Mouse (Mus musculus): Measurements from ENCODE around the gene Msx1. TPM values are rescaled to one million over a fixed set of nuclear protein-coding genes. Genes with fewer than 3 reads are reported as not detected.

The Msx1 gene
- polyA plus RNA-seq (2014; fragmentation: Illumina TruSeq; extraction: RNeasy Lipid Tissue Mini Kit (QIAGEN cat#74804); ENCODE audit: low read depth, low replicate concordance) = not detected

DNA sequence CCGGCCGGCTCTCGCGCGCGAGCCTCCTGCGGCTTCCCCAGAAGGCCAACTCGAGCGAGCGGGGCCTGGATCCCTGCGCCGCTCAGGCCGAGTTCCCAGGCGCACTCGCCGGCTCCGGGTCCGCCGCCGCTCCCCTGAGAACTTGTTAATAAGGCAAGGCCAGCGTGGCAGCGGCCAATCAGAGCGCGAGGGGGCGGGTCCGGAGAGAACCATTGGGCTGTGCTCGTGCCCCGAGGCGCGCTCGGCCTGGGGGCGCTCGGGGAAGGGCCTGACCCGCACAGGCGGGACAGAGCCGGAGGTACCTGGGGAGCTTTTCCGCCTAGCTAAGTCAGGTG is at the start of gene Msx1:
Gene Msx1 (minus strand): TSS at position 123 of the 335 bp plus-strand sequence.

Other genes with a start within 250 kb of the Msx1 start
- not detected for gene Stk32b, start 107.4 kb downstream of the Msx1 start, polyA plus RNA-seq (2014; fragmentation: Illumina TruSeq; extraction: RNeasy Lipid Tissue Mini Kit (QIAGEN cat#74804); ENCODE audit: low read depth, low replicate concordance)
- not detected for gene Cytl1, start 89.1 kb downstream of the Msx1 start, polyA plus RNA-seq (2014; fragmentation: Illumina TruSeq; extraction: RNeasy Lipid Tissue Mini Kit (QIAGEN cat#74804); ENCODE audit: low read depth, low replicate concordance)
- gene Stx18, start 214.2 kb upstream of the Msx1 start, polyA plus RNA-seq (2014; fragmentation: Illumina TruSeq; extraction: RNeasy Lipid Tissue Mini Kit (QIAGEN cat#74804); ENCODE audit: low read depth, low replicate concordance) = 27.2 TPM